Mouse (Mus musculus) central nervous system, embryonic 18 days (tissue): ENCODE data around the gene Gm49354. TPM values are rescaled to one million over a fixed set of nuclear protein-coding genes. Genes with fewer than 3 reads are reported as not detected.

Source experiments
- polyA plus RNA-seq: library from polyadenylated mRNA; depleted of rRNA; stranded (reverse); fragments of >200 nt; gene quantifications from 2 replicates; pipeline ENCODE4 v1.2.3, GENCODE M21; 2012; rRNA removed

Gm49354 gene
- polyA plus RNA-seq, result 0.76 TPM in 1 of 2 replicates, not detected in the other

DNA sequence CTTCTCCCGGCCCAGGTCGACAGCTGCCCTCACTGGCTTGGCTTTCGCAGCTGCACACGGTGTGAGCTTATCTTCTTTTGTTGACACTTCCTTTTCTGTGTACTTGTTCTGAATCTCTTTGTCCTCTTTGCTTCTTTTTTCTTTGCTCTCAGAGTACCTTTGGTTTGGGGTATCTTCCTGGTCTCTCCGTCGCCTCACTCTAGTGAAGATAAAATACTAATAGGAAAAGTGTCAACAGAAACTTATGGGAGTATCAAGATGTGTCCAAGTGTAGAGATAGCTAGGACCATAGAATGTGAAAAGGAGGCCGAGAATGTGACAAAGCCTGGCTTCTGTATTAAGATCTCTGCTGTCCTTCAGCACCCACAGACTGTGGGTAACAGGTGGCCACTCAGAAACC is at the start of gene Gm49354:
Gm49354 (minus strand) TSS at position 101 of the 400 bp plus-strand sequence.

DNA sequence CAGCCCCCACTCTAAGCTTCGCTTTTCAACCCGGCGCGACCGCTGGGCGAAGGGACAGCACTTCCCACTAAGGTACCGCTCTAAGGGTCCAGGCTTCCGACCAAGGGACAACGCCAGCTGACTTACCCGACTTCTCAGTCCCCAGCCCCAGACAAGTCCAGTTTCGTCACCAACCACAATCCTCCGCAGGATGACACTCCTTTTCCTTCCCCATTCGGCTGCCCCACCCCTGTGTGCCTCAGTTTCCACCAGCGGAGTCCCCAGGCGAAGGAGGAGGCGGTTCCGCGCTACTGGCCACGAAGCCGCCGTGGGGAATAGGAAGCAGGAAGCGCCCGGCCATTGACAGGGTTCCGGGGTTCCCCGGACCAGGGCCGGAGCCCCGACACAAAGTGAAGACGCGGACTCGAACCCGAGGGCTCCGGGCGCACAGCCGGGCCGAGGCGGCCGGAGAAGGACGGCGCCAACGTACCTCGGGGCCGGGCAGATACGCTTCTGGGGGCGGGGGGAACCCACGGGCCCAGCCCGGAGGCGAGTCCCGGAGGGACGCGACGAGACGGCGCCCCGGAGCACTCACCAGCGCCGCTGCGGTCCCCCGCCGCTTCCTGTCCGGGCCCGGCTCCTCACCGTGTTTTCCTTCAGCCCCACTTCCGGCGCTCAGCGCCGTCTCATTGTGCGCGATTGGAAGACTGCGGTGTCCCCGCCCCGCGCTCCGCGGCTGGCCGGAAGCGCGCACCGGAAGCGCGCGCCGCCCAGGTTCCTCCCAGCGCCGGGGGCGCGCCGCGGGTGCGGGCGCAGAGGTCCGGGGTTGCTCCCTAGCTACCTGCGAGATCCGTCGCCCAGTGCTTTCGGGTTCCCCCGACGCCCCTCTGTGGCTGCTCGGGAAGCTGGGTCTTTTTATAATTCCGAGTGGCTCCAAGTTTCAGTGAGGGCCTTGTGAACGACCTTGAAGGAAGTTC is 40.7 kb upstream of the Gm49354 start, which contains the start of gene Tut7:
Tut7 (minus strand) TSS at position 641 of the 956 bp plus-strand sequence.

DNA sequence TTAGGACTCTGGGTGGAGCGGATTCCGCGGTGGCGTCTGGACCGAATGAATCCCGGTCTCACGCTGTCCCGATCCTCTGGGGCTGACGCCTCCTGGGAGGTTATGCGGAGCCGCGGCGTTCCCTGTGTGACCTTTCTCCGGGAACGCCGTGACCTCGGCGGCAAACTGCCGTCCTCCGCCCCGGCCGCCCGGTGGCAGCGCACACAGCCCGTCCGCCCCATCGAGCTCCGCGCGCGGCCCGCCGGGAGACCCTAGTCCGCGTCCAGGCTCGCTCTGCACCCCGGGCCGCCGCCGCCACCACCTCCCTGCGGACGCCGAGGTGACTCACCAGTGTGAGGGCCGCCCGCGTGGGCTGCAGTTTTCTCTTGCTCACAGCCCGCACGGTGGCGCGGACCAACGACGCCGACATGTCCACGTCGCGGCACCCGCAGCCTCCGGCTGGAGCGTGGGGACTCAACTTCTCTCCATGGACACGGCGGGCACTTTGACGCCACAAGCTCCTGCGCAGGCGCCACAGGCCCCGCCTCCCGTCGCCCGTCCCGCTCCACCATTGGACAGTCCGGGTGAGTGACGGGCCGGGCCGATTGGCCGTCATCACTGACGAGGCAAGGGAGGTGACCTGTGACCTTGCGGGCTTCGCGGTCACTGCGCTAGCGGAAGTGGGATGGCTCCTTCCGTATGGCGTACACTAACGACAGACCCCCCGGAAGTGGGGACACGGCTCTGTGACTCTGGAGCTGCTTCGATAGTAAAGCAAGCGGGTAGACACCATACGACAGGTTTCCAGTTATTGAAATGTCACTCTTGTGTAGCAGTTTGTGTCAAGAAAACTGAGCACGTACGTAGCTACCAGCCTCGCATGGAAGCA is 12.5 kb downstream of the Gm49354 start, which contains the start of gene Isca1:
Isca1 (minus strand) TSS at position 515 of the 868 bp plus-strand sequence.

DNA sequence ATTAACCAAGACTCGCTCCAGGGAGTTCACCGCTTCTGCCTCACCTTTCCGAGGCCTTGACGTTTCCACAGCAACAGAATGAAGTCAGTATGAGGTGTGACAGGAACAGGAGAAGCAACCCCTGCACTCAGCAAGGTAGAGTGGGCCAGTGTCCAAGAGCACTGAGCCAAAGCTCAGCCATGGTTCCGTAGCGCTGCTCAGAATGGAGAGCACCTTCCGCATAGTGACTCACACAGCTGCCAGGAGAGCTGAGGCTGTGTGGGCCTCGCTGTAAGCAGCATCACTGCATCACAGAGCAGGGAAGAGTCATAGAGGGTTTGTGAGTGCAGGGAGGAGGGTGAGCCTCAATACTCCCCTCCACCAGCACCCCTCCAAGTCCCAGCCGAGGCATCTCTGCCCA is 35.3 kb downstream of the Gm49354 start, which contains the start of gene 1700014D04Rik:
1700014D04Rik (minus strand) TSS at position 42 of the 400 bp plus-strand sequence.

DNA sequence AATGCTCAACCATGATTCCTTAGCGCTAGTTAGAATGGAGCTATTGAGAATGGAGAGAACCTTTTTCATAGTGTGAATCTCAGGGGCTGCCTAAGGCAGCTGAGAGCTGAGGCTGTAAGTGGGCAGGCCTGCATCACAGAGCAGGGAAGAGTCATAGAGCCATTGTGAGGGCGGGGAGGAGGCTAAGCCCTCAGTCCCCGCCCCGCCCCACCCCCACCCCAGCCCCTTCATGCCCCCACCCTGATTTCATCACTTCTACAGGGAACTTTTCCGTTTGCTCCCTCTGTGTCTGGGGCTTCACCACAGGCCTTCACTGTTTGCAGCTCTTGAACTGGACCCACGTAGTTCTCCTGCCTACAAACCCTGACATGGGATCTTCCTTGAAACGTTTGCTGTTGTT is 50.4 kb downstream of the Gm49354 start, which contains the start of gene Spata31d1d:
Spata31d1d (minus strand) TSS at position 101 of the 400 bp plus-strand sequence.

DNA sequence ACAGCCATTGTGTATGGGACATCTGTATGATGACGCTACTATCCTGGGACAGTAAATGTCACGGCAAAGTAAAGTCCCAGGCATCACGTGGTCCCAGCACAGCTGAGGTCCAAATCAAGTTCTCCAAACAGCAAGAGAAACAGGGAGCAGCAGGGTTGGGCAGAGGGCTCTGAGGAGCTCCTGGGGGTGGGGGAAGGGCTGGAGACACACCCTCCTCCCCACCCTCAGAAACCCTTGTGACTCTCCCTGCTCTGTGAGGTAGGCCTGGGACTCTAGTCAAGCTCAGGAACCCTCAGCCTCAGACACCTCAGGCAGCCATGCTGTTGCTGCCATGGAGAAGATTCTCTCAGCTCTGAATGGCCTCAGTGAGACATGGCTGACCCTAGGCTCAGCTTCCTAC is 70.1 kb downstream of the Gm49354 start, which contains the start of gene Spata31d1b:
Spata31d1b (plus strand) TSS at position 301 of the 400 bp plus-strand sequence.

DNA sequence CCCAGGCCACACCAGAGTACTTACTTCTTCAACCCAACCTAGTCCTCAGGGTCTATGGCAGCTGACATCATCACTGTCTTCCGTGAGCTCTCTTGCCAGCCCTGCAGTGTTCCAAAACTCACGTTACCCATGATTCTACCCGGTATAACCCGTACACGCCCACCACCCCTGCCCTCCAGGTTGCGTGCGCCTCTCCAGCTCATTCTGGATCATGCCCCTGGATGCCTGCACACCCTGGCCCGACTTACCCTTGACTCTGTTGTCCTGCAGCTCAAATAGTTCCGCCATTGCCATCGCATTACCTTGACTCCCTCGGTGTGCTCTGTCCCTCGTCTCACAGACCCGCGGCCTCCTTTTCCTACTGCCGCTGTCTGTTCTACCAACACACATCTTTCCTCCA is 71.8 kb downstream of the Gm49354 start, which contains the start of gene Spata31d1a:
Spata31d1a (minus strand) TSS at position 101 of the 400 bp plus-strand sequence.

Other genes with a start within 250 kb of the Gm49354 start
- 61.7 and 66.3 TPM in 2 replicates for gene Agtpbp1, start 197.0 kb downstream of the Gm49354 start, polyA plus RNA-seq
- 112 and 114 TPM in 2 replicates for gene Naa35, start 197.0 kb downstream of the Gm49354 start, polyA plus RNA-seq
- 12.1 and 14.7 TPM in 2 replicates for gene Golm1, start 106.4 kb downstream of the Gm49354 start, polyA plus RNA-seq
- gene 4921517D22Rik, start 88.1 kb downstream of the Gm49354 start, polyA plus RNA-seq, result not detected in 2 replicates
- 0.01 and 0.03 TPM in 2 replicates for gene Spata31d1a, start 71.9 kb downstream of the Gm49354 start, polyA plus RNA-seq
- 0.03 TPM in 2 replicates for gene Spata31d1b, start 70.0 kb downstream of the Gm49354 start, polyA plus RNA-seq
- gene Spata31d1d, start 50.5 kb downstream of the Gm49354 start, polyA plus RNA-seq, result not detected in 2 replicates
- gene 1700014D04Rik, start 35.5 kb downstream of the Gm49354 start, polyA plus RNA-seq, result 0.11 and 0.23 TPM in 2 replicates
- gene Isca1, start 12.4 kb downstream of the Gm49354 start, polyA plus RNA-seq, result 132 and 140 TPM in 2 replicates
- gene Tut7, start 40.9 kb upstream of the Gm49354 start, polyA plus RNA-seq, result 34.1 and 35.5 TPM in 2 replicates